Mouse (Mus musculus) adrenal gland, postnatal 0 days (tissue): ENCODE data around the gene Cog1. TPM values are rescaled to one million over a fixed set of nuclear protein-coding genes. Genes with fewer than 3 reads are reported as not detected.

Experiments used
- polyA plus RNA-seq: library from polyadenylated mRNA; unstranded; fragments of >200 nt; fragmentation: Nextera tagmentation; extraction: Ambion mirVana; gene quantifications from 2 replicates; pipeline ENCODE4 v1.2.1, GENCODE M21; 2015

Cog1 gene
- polyA plus RNA-seq = 14.9 and 21.4 TPM in 2 replicates

DNA sequence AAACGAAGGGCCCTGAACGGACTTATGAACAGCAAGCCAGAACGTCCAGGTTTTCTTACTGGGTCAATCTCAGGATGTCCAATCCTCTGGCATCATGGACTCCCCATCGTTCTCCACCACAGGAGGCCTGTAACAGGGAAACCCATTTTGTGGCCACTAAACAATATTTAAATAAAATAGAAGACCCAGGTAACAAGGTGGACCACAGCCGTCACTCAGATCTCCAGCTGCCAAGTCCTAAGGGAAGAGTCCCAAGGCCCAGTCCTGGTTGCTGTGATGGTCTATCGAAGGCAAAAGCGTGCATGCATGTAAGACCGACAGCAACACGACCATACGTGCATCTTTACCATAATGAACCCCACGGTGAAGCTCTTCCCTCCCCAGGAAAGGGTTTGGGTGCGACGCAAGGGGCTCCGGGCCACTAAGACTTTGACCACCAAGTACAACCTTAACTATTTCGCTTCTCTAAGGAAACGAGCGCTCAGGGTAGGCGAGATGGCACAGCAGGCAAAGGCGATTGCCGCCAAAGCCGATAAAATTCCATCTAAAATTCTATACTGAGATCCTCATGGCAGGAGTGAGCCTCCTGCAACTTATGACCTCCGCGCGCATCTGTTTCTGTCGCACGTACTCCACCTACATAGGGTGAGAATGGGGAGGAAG is at the start of gene Cog1:
TSS of gene Cog1 (plus strand) at position 480 of the 663 bp plus-strand sequence.

GRCm38 (mm10) chr11:113618672-113619419 is 30.1 kb upstream of the Cog1 start, which contains the start of gene Sstr2:
Sstr2 (plus strand) TSS chr11:113619342.

GRCm38 (mm10) chr11:113649353-113650210 is 613 bp downstream of the Cog1 start, which contains the start of gene Slc39a11:
Slc39a11 (minus strand) TSS chr11:113650079.

DNA sequence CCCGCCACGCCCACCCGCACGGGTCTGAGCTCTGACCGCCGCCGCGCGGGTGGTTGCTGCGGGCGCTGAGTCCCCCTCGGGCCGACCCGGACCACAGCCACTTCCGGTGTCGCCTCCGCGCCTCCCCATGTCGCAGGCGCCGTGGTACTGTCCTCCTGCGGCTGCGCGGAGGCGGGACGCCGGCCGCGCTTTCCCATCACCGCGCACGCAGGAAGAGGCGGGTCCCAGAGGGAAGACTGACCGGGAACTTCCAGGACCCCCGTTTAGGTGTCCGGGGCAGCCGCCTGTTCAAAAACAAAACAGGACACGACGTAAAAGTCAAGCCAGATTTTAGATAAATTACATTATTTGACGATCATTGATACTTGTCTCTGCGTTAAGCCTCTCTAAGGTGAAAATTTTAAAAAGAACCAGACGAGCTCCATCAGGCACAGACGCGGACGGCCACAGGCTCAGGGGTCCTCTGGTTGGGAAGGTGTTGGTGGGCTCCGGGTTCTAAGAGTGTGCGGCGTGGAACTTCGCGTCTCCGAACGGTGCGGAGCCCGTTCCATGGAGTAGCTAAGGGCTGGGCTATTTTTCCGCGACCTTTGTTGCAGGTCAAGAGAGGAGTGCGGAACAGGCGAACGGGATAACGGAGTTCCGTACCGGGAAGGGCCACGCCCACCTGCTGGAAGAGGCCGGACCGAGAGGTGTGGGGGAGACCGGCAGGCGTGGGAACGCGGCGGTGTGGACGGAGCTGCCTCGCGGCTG is 35.2 kb downstream of the Cog1 start, which contains the start of the genes Fam104a and D11Wsu47e:
TSS of gene Fam104a (minus strand) at position 199 of the 750 bp plus-strand sequence.
TSS of gene D11Wsu47e (plus strand) at position 456 of the 750 bp plus-strand sequence.

DNA sequence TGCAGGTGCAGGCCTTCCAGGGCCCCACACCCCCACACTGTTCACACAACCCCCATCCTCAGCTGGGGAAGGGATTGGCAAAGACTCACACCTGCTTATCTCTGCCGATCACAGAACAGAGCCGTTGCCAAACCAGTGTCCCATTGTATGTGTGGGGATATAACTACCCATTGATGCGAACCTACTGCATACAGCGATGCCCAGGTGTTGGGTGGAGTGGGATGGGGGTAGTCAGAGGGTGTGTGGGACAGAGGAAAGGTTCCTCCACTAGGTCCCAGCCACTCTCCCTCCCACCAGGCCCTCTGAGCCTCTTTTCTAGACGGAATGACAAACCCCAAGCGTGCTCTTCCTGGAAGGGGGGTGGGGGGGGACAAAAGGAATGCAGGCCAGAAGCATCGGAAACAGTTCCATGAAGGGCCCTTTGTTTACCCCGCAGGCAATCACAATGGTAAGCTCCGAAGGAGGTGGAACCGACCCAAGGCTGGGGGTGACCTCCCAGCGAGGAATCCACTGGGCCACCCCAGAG is 60.8 kb downstream of the Cog1 start, which contains the start of gene Cpsf4l:
TSS of gene Cpsf4l (minus strand) at position 287 of the 526 bp plus-strand sequence.

Other genes with a start within 250 kb of the Cog1 start
- 4.3 and 4.5 TPM in 2 replicates for gene Sstr2, start 29.8 kb upstream of the Cog1 start, polyA plus RNA-seq
- 17.1 and 24.4 TPM in 2 replicates for gene Slc39a11, start 910 bp downstream of the Cog1 start, polyA plus RNA-seq
- 41.9 and 43.5 TPM in 2 replicates for gene Fam104a, start 35.0 kb downstream of the Cog1 start, polyA plus RNA-seq
- gene D11Wsu47e, start 35.2 kb downstream of the Cog1 start, polyA plus RNA-seq = 11.4 and 16.8 TPM in 2 replicates
- 0.37 TPM in 1 of 2 replicates, not detected in the other for gene Cpsf4l, start 60.8 kb downstream of the Cog1 start, polyA plus RNA-seq
- 44.2 and 60.5 TPM in 2 replicates for gene Cdc42ep4, start 102.7 kb downstream of the Cog1 start, polyA plus RNA-seq